Mouse (Mus musculus) stomach, postnatal 0 days (tissue): Measurements from ENCODE around the gene Tprg.

Experiments
- CTCF ChIP-seq: IDR thresholded peaks from 2 replicates; pipeline ENCODE4 v1.5.1; 2016; ENCODE audit warnings: antibody characterized with exemption, low read depth, mild to moderate bottlenecking, moderate library complexity
- EP300 ChIP-seq: optimal IDR thresholded peaks from 2 replicates; pipeline ENCODE3; 2016; ENCODE audit warnings: antibody characterized with exemption

- TF ChIP-seq EP300: no peak
- TF ChIP-seq CTCF: no peak
These were observed 138.8 kb downstream of the Tprg start for GRCm38 (mm10) chr16:25425376-25425775.
